Mouse (Mus musculus) intestine, embryonic 14.5 days (tissue): Measurements from ENCODE around the gene Gmpr. TPM values are rescaled to one million over a fixed set of nuclear protein-coding genes. Genes with fewer than 3 reads are reported as not detected.

Experiments
- ATAC-seq: fragments of 200-750 bp; cut with Nextera tagmentation; replicated peaks from 2 replicates; pipeline ENCODE4 v1.8.0; 2017; ENCODE audit warnings: low read depth, moderate number of reproducible peaks, moderate TSS enrichment, moderate library complexity; ENCODE audit not compliant: low FRiP score, low TSS enrichment
- DNase-seq: peaks from one replicate; pipeline ENCODE4 v3.0.0-alpha.2; 2018; ENCODE audit warnings: low spot score
- H3K27ac ChIP-seq: fragments of 300-500 bp; sonication (generic); 2 replicates; pipeline ENCODE4 v1.5.1; 2014; ENCODE audit warnings: low read depth, mild to moderate bottlenecking, control low read depth
- H3K27me3 ChIP-seq: fragments of 300-500 bp; sonication (generic); replicated peaks from 2 replicates; pipeline ENCODE4 v1.6.1; 2014; ENCODE audit warnings: low read length, control low read depth; ENCODE audit not compliant: control insufficient read depth, insufficient read depth
- H3K36me3 ChIP-seq: fragments of 300-500 bp; sonication (generic); 2 replicates; pipeline ENCODE4 v1.6.1; 2014; ENCODE audit warnings: low read length, control low read depth; ENCODE audit not compliant: control insufficient read depth, insufficient read depth
- H3K4me1 ChIP-seq: fragments of 300-500 bp; sonication (generic); replicated peaks from 2 replicates; pipeline ENCODE4 v1.6.1; 2014; ENCODE audit warnings: low read length, control low read depth, mixed read lengths; ENCODE audit not compliant: control insufficient read depth, insufficient read depth
- H3K4me2 ChIP-seq: fragments of 300-500 bp; sonication (generic); 2 replicates; pipeline ENCODE4 v1.6.1; 2014; ENCODE audit warnings: low read length
- H3K4me3 ChIP-seq: fragments of 300-500 bp; sonication (generic); 2 replicates; pipeline ENCODE4 v1.5.1; 2014; ENCODE audit warnings: low read depth, low read length, control low read depth, mixed read lengths
- H3K9ac ChIP-seq: fragments of 300-500 bp; sonication (generic); 2 replicates; pipeline ENCODE4 v1.6.1; 2014; ENCODE audit warnings: mild to moderate bottlenecking, low read length
- H3K9me3 ChIP-seq: fragments of 300-500 bp; sonication (generic); 2 replicates; pipeline ENCODE4 v1.6.1; 2016; ENCODE audit warnings: low read length, control low read depth; ENCODE audit not compliant: control insufficient read depth
- WGBS: fragments of 180-500 bp; shearing (Covaris S2); extraction: QIAGEN DNeasy Blood & Tissue Kit; methylation state at CpG from one replicate; pipeline ENCODE4 v1.1.7; 2014; 5-methylcytosine and 5-hydroxymethylcytosine counted together
- polyA plus RNA-seq: library from polyadenylated mRNA; unstranded; fragments of >200 nt; fragmentation: Nextera tagmentation; extraction: Ambion mirVana; gene quantifications from 2 replicates; pipeline ENCODE4 v1.2.1, GENCODE M21; 2014

Gmpr gene
- polyA plus RNA-seq, 1 experiment from 2014 or later = 33.6 TPM

GRCm38 (mm10) chr13:45590898-45591297 lies 83.7 kb downstream of the Gmpr start:
- Histone ChIP-seq H3K27ac (no peak overlapping the region), H3K36me3 (no peaks in the 10 kb centered on the region), H3K9ac (no peak overlapping the region), H3K9me3 (no peaks in the 10 kb centered on the region), H3K4me1 (peaks cover 7% of the 10 kb centered on the region; the same call in 1 of the 2 replicates), H3K4me2 (no peak overlapping the region), H3K27me3 (no peaks in the 10 kb centered on the region), H3K4me3 (no peak overlapping the region)
- DNase-seq (no peak), ATAC-seq (no peak)

GRCm38 (mm10) chr13:45593914-45594313 lies 86.7 kb downstream of the Gmpr start:
- ATAC-seq (no peak), DNase-seq (no peak)
- no peaks in the 10 kb centered on the region for H3K27me3 ChIP-seq
- H3K4me1 ChIP-seq = peaks cover 7% of the 10 kb centered on the region; the same call in 1 of the 2 replicates
- no peak overlapping the region for H3K9ac ChIP-seq
- H3K4me3 ChIP-seq = no peak overlapping the region
- H3K36me3 ChIP-seq = no peaks in the 10 kb centered on the region
- WGBS = 62% methylated on average over 1 of the region's 1 CpGs
- no peak overlapping the region for H3K4me2 ChIP-seq
- no peaks in the 10 kb centered on the region for H3K9me3 ChIP-seq
- no peak overlapping the region for H3K27ac ChIP-seq

GRCm38 (mm10) chr13:45595416-45595815 lies 88.2 kb downstream of the Gmpr start:
- ATAC-seq (no peak), DNase-seq (no peak)
- Histone ChIP-seq H3K9ac (no peak overlapping the region), H3K4me1 (peaks cover 7% of the 10 kb centered on the region; the same call in 1 of the 2 replicates), H3K4me3 (no peak overlapping the region), H3K9me3 (no peaks in the 10 kb centered on the region), H3K4me2 (no peak overlapping the region), H3K36me3 (no peaks in the 10 kb centered on the region), H3K27ac (no peak overlapping the region), H3K27me3 (no peaks in the 10 kb centered on the region)
- 36% methylated on average over 7 of the region's 7 CpGs for WGBS

GRCm38 (mm10) chr13:45599831-45600230 lies 92.6 kb downstream of the Gmpr start:
- no peak overlapping the region for H3K4me3 ChIP-seq
- H3K9me3 ChIP-seq = no peaks in the 10 kb centered on the region
- peaks cover 7% of the 10 kb centered on the region; the same call in 1 of the 2 replicates for H3K4me1 ChIP-seq
- H3K4me2 ChIP-seq = no peak overlapping the region
- no peak overlapping the region for H3K9ac ChIP-seq
- no peaks in the 10 kb centered on the region for H3K36me3 ChIP-seq
- no peaks in the 10 kb centered on the region for H3K27me3 ChIP-seq
- ATAC-seq = no peak
- DNase-seq = no peak
- H3K27ac ChIP-seq = no peak overlapping the region
- WGBS = 90% methylated on average over 2 of the region's 2 CpGs

- H3K27ac ChIP-seq = no peak overlapping the region
- H3K4me3 ChIP-seq = no peak overlapping the region
- ATAC-seq (no peak), DNase-seq (no peak)
- H3K27me3 ChIP-seq = no peaks in the 10 kb centered on the region
- 61% methylated on average over 6 of the region's 6 CpGs for WGBS
- H3K4me2 ChIP-seq = no peak overlapping the region
- H3K9ac ChIP-seq = no peak overlapping the region
- H3K4me1 ChIP-seq = peaks cover 3% of the 10 kb centered on the region; the same call in 1 of the 2 replicates
- no peaks in the 10 kb centered on the region for H3K36me3 ChIP-seq
- no peaks in the 10 kb centered on the region for H3K9me3 ChIP-seq
Measured at GRCm38 (mm10) chr13:45600443-45600842, 93.2 kb downstream of the Gmpr start.

Other genes with a start within 250 kb of the Gmpr start
- 5.3 and 5.8 TPM in 2 replicates for gene Mylip, start 117.7 kb upstream of the Gmpr start, polyA plus RNA-seq